Mouse (Mus musculus) mouse trophoblast stem cell (cell line): ENCODE results near the gene Rd3l.

ENCODE experiments used
- in situ Hi-C, 2 experiments: fragments of 300-500 bp; cut with MseI, MboI; formaldehyde crosslinking; loops; 2 replicates in 1 of 2; 3 replicates in 1 of 2; pipeline ENCODE4 v1.15.1; 2025

The Rd3l gene

DNA sequence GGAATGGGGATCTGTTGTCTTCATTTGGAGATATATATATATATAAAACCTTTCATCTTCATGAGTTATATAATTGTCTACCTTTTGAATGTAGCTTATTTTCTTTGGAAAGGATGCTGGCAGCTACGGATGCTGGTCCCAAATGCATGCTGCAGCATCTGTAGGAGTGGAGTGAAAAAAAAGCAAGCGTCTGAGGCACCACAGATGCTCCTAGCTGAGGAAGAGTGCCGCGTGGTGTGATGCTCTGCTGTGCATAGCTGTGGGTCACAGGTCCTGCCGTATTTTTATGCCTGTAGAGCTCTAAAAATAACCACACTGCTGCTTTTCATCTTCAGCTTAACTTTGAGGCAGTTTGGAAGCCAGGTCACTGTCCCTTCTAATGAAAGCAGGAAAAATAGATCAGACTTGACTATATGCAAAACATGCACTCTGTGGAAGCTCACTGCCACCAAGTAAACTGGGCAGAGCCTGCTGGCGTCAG is at the start of gene Rd3l:
Gene Rd3l, minus strand, starts transcription at position 431 of the 481 bp plus-strand sequence.
- in situ Hi-C loops: no loop called here

DNA sequence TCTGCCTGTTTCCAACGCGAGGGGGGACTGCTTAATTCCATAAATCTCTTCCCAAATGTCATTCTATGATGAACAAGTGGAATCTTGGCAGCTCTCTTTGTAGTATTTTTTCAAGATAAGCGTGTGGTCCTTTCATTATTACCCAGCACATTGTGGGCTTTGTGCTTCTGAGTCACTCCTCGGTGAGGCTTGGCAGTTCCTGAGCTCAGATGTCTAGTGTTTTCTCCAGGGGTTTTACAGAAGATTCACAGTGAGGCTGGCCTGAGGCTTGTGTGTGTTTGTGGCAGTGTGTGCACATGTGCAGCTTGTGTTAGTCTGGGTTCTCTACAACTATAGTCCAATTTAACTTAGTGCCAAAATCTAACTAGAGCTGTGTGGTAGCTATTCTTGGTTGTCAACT is 46.3 kb upstream of the Rd3l start:
- in situ Hi-C loops: no loop called here

DNA sequence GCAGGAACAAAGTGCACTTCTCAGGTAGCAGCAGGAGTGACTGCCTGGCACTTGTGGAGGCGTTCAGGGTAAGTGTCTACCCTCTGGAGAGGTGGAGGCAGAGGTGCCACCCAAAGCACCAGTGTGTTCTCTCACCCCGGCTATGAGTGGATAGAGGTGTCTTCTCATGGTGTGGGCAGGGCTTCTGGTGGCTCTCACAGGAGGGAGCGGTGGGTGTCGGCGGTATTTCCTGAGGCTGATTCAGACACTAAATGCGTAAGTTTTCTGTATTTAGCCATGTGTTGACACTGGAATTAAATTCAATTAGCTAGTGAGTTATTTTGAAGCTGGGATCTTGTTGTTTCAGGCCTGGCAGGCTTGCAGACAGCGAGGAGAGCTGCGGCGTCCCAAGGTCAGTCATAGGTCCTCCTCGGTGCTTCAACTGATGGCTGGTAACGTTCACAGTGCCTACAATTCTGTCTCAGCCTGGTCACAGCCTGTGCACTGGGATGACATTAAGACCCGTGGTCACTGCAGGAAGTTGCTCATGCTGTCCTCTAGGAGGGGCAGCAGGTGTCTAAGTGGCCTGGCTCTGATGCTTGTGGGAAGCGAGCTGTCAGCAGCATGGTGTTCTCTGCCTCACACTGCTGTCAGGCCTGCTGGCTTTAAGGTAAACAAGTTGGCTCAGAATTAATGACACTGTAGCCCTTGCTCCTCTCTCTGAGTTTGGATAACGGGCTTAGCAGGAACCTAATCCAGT is 45.0 kb upstream of the Rd3l start:
- in situ Hi-C loops: no loop called here

DNA sequence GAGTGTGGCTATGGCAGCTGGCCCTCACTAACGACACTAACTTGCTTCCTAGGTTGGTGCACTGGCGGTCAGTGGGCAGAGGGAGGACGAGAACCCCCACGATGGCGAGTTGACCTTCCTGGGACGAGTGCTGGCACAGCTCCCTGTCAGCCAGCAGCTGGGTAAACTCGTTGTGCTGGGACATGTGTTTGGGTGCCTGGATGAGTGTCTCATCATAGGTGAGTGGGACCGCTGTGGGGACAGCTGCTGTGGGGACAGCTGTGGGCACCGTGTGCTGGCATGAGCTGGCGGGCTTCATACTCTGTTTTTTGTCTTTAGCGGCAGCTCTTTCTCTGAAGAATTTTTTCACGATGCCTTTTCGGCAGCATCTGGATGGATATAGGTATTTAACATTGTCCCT is 44.3 kb upstream of the Rd3l start:
- in situ Hi-C loops: no loop called here

DNA sequence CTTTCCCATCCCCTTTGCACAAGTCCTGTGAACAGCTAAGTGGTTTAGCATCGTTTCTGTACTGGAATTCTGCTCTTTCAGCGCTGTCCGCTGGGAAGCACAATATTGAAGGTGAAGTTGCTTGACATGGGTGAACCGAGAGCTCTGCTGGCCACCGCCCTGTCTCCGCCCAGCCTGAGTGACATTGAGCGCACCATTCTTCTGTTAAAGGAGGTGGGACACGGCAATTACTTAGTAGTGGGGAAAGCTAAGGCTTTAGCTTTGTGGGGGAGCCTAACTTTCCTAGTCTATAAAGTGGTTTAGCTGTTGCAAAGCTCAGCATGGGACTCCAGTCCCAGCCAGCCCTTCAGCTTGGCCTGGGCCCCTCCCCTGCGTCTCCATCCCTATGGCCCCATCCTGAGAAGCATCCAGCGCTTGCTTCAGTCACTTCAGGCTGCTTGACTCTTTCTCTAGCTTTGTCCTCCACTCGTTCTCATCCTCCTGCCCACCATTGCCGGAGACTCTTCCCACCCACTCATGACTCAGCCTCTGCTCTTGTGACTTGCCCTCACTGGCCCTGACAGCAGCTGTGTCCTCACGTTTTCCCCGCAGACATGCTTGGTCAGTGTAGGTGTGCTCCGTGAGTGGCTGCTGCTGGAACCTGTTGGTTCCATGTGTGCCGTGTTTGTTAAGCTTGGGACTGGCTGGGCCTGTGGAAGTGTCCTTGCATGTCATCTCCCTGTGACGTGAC is 43.6 kb upstream of the Rd3l start:
- in situ Hi-C loops: no loop called here

DNA sequence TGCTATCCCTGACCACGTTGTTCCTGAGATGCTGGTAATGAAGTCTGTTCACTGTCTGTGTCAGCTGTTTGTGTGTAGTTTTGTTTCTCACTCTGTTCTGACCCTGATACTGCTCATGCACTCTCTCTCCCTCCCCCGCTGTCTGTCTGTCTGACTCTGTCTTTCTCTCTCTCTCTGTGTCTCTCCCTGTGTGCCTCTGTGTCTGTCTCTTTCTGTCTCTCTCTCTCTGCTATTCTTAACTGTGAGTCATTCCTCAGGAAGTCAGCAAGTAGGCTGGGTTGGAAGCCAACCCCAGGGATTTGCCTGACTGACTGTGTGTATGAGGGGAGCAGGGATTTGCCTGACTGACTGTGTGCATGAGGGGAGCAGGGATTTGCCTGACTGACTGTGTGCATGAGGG is 42.2 kb upstream of the Rd3l start:
- in situ Hi-C loops: no loop called here

DNA sequence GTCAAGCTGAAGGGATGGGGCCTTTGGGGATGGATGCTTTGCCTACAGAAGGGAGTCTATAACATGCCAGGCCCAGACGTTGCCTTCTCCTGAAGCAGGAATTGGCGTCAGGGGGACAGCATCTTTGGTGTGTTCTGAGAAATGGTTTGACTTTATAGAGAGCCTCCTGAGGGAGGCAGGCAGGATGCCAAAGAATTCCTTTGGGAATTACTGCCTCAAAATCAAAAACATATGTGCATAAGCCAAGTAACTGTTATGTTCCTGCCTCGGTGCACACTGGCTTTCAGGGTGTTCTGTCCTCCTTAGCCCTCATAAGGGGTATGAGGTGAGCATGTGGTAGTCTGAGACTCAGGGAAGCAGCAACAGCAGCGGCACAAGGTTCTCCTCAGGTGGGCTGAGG is 35.2 kb upstream of the Rd3l start:
- in situ Hi-C loops: no loop called here

DNA sequence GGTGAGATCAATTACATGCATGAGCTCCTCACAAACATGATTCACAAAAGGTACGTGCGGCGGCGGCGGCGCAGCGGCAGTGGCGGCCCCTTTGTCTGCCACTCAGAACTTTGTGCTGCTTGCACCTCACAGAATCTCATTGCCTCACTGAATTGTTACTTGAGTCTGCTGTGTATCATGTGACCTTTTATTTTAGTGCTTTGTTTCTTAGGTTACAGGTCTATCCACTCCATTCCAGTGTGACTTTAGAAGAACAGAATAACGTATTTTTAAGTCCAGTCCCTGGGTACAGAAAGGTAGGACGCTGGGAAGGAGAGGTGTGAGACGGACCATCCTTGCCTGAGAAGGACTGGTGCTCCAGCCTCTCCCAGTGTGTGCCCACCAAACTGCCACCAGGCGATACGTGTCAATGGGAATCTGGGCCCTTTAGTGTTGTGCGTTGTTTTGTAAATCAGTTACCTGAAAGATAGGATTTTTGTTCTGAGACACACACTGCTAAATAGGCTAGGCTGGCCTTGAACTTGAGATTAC is 32.2 kb upstream of the Rd3l start:
- in situ Hi-C loops: no loop called here

DNA sequence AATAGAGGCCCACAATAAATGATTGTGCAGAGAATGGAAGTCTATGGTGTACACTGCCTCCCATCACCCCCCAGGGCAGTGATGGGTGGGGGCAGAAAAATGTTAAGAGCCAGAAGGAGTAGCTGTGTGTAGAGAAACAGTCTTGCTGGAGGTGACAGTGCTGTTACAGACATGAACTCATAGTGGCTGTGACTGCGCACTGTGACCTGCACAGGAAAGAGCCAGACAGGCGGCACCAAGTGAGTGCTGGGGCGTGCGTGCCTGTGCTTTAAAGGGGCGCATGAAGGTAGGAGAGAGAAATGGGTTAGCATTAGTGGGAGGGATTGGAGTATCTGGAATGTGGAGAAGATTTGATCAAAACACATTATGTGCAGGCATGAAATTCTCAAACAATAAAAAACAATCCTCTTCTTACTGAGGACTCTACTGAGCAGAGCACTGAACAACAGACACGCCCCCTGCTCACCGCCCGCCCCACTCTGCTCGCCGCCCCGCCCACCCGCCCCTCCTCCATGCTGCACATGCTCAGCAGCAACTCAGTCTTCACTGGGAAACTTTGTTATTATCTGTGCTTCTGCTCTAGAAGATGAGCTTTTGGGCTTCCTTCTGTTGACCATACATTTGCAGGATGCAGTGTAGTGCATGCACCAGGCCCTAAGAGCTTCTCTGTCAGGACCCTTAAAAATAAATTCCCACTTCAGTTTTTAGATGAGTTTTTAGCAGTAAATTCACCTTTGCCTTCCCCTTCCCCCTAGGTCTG is 31.6 kb upstream of the Rd3l start:
- in situ Hi-C loops: no loop called here

DNA sequence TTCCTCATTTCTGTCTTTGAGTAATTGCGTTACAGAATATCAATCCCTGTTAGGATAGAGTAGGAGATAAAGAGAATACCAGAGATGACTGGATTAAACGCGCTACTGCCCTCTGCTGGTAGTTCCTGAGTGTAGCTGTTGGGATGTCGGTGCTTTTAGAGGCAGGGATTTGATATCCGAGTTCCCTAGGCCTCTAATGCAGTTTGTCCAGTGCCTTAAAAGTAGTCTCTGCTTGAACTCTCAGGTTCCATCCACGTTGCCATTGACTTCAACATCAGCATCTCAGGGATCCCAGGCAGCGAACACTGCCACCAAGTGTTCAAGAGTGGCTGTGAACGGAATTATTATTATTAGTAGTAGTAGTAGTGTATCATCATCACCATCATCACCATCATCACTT is 20.1 kb upstream of the Rd3l start:
- in situ Hi-C loops: no loop called here

DNA sequence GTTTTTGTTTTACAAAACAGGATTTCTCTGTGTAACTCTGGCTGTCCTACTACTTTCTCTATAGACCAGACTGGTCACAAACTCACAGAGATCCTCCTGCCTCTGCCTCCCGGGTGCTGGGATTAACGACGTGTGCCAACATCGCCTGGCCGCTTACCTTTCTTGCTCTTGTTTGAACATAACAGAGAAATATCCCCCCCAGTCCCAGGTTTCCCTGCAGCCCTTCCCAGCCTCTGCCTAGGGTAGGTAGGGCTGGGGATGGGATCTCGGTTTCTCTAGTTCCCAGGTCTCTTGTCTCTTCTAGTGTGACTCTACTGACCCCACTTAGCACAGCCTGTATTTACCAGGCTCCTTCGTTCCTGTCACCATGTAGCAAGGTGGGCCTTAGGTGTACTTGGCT is 18.6 kb upstream of the Rd3l start:
- in situ Hi-C loops: no loop called here

DNA sequence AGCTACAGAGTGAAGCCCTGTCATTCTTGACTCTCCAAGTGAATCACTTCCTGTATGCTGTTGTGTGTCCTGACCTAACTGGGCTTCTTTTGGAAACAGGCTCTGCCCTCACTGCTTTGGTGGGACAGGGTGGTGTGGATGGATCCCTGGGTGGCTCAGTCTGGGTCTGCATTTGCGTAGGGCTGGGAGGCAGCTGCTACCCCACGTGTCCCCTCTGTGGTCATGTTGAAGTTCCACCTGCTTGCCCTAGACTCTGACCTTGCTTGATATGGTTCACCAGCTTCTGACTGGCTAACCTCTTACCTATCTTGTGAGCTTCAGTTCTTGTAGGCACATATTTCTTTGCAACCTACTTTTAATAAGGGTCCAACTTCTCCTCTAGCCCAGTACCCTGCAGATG is 14.0 kb upstream of the Rd3l start:
- in situ Hi-C loops: no loop called here

DNA sequence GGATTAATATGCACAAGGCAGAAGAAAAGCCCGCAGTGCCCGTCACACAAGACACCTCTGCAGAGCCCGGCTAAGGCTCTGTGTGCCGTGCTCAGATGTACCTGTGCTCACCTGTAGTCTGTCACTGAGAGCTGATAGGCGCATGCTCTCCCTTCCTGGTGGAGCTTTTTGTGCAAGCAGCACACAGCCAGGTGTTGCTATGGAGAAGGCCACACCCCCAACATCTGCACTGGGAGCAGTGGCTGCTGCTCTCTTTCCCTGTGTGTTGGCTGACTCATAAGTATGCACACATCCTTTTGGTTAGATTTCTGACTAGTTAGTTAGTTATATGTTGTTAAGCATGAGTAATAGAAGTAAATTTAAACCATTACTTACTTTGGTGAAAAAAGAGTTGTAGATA is 11.5 kb upstream of the Rd3l start:
- in situ Hi-C loops: no loop called here

DNA sequence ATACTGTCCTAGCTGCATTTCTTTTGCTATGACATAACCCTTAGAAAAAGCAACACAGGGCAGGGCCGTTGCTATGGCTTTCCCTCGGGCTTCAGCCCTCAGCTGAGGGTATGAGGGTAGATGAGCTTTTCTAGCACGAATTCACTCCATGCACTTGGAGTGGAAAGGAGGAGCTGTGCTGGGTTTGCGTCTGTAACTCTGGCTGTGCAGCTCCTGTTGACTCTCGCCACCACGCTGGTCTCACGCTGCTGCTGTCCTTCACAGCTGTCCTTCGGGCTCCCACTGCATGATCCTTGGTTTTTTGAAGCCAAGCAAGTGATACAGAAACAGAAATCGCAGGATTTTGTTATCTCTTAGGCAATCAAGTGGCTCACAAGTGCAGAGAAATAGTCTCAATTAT is 5.6 kb upstream of the Rd3l start:
- in situ Hi-C loops: no loop called here

DNA sequence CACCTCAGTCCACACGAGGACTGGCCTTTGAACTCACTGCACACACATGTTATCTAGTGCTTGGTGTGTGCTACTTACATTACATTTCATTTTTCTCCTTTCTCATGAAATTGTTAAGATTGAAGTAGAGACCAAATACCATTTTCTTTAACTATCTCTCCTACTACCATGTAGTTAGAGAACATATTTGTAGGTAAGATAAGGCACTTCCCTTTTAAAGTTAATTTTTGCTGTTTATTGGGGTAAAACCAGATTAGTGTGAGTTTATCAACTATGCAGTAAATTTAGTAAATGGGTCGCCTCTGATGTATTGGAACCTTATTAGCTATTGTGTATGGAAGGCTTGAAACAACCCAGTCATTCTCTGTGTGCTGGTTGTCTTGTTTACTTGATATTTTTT is 2.0 kb upstream of the Rd3l start:
- in situ Hi-C loops: no loop called here

DNA sequence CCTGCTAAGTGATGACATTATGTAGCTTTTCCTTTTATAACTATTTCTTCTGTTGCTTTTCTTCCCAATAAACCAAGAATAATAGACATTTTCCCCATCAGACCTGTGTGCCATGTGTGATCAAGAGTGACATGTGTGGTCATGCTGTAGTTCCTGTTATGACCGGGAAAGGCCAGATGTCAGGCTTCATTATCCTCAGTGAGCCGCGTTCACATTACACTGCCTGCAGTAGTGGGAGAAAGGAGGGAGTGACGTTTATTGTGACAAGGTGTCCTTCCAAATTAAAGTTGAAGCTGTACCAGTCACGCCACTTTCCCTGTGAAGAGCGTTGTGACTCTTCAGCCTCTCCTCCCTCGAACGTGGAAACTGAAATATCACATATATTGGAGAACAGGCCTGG is 714 bp upstream of the Rd3l start:
- in situ Hi-C loops: no loop called here

DNA sequence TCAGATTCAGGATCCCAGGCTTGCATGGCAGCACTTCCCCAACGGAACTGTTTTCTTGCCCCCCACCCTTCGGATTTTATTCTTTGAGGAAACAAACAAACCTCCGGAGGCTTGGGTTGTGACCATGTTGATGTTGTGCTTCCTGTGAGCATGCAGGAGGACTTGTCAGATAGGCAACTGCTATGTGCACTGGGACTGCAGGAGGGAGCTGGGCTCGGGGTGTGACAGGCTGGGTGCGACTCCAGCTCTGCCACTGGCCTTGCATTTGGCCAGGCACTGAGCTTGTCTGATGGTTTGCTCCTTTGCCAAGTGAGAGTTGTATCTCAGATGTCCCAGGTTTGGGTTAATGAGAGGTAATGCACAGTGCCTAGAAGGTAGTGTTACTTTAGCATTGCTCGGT is 2.8 kb downstream of the Rd3l start:
- in situ Hi-C loops: no loop called here

DNA sequence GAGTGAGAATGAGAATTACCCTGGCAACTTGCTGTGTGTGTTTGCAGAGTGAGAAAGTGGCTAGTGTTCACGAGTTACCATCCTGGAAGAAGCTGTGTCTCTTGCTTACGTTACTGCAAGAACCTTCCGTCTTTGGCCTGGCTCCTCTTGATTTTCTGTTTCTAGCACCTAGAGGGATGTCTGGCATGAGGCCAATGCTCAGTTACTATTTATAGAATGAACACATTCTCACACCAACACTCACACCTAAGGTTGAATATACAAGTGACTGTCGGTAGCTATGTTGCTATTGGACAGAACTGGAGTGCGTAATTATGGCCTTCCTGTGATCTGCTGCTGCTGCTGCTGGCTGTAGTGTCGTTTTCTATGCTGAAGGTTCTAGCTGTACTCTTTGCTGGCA is 4.0 kb downstream of the Rd3l start:
- in situ Hi-C loops: no loop called here

DNA sequence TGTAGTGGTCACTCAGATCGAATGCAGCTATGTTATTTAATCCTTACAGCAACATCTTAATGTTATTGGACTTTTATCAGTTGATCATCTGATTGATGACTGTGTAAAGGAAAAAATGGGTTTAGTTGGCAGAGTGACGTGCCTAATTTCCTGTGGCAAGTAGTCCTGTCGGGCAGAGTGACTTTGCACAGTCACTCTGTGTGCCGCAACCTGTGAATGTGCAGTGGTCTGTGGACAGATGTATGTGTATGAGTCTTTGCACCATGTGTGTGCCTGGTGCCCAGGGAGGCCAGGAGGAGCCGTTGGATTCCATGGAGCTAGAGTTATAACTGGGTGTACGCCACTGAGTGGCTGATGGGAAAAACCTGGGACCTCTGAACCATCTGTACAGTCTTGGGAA is 6.5 kb downstream of the Rd3l start:
- in situ Hi-C loops: no loop called here

DNA sequence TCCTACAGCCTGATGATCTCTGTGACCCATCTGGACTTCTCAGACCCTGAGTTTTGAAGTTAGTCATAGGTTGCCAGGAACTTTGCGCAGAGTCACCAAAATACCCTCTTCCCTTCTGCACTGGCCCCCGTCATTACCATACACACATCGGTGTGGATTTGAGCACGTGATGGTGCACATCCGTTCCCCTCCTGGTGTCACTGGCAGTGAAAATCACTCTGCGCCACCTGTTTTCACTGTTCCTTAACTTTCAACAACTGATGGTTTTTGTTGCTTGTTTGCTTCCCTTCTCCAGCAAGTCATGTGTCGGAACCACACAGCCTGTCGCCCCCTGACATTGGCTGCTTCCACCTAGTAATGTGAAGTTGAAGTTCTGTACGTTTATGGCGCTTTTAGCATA is 8.6 kb downstream of the Rd3l start:
- in situ Hi-C loops: no loop called here

DNA sequence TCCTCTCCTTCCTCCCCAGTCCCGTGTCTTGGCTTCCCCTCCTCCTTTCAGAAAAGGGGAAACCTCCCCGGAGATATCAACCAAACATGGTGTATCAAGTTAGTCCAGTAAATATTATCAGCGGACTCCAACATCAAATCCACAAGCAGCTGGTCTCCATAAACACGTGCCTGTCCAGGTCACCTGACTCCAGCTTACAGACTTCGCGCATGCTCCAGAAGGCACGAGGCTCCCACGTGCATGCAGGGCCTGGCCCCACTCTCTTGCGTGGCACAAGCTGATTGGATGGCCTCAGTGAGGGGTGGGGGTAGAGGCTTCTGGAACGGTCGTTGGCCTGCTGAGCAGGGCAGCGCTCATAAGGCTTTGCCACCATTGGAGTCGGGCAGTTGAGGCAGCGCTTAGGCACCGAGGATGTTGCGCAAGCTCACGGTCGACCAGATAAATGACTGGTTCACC is 9.9 kb downstream of the Rd3l start, which contains the start of gene Tdrd9:
Gene Tdrd9, plus strand, starts transcription at position 329 of the 456 bp plus-strand sequence.
- in situ Hi-C loops: no loop called here

DNA sequence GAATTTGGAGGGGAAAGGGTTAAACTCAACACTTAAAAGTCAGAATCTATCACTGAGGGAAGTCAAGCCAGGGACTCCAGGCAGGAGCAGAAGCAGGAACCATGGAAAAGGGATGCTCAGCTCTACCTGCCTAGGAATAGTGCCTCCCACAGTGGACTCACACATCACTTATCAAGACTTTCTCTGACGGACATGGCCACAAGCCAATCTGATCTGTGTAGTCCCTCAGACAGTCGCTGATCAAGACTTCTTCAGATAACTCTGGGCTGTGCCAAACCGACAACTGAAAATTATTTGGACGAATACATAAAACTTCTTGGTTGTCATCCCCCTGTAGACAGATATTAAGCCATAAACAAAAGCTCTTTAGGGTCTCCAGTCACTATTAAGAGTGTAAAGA is 11.0 kb downstream of the Rd3l start:
- in situ Hi-C loops: no loop called here
